Mouse (Mus musculus): ENCODE measurements around the gene Hs2st1. TPM values are rescaled to one million over a fixed set of nuclear protein-coding genes. Genes with fewer than 3 reads are reported as not detected.

Gene Hs2st1
- polyA plus RNA-seq, 1 experiment: 1.5 TPM

DNA sequence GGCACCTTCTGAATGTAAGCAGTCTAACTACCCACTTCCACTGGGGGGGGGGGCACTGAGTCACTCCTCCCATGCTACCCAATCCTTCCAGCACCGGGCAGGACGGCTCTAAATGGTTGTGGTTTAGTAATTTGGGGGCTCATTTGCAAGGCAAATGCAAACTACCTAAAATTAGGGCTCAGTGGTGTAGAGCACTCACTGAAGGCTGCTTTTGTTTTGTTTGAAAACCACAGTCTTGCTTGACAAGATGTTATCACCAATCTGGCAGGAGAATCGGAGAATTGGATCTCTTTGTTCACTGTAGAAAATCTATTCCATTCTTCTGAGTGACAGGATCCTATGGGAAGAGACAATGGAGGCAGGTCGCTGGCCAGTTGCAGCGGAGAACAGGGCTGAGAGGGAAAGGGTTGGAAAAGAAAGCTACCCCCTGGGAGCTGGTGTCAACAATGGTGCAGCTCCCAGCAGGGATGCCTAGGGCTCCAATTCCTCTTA is 158.9 kb downstream of the Hs2st1 start:
- TF ChIP-seq GATA1 (IDR thresholded peaks at IDR 0.05; ENCODE audit: borderline replicate concordance, low read length): no peak
- TF ChIP-seq FLI1 (IDR thresholded peaks at IDR 0.05; ENCODE audit: low read length): no peak
- peaks cover 11% of the 10 kb centered on the region for H3K9me3 ChIP-seq
- H3K36me3 ChIP-seq (replicated peaks; ENCODE audit: low read length): no peaks in the 10 kb centered on the region
- peaks cover 8% of the 10 kb centered on the region for H3K4me1 ChIP-seq
- no peak overlapping the region for H3K4me3 ChIP-seq (replicated peaks)
- H3K27me3 ChIP-seq (replicated peaks): peaks cover 8% of the 10 kb centered on the region

DNA sequence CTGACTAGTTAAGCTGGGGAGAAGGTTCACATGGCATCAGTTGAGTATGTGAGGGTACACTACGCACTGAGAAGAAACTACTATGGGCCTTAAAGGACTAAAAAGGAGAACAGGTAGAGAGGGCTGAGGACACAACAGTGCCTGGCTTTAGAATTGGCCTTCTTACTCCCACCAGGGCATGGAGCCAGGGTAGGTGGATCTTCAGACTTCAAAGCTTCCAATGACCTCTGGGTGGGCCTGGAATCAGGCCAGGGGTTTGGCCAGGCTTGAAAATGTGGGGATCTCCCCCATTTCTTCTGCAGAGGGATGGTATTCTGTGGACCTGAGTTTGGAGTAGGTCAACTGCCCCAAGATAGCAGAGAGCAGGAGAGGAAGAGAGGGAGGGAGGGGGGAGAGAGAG is 161.0 kb downstream of the Hs2st1 start:
- TF ChIP-seq GATA1 (IDR thresholded peaks at IDR 0.05; ENCODE audit: borderline replicate concordance, low read length): no peak
- no peak for TF ChIP-seq FLI1 (IDR thresholded peaks at IDR 0.05; ENCODE audit: low read length)
- Histone ChIP-seq H3K36me3 (replicated peaks; ENCODE audit: low read length) (no peaks in the 10 kb centered on the region), H3K9me3 (peaks cover 16% of the 10 kb centered on the region), H3K4me3 (replicated peaks) (no peak overlapping the region), H3K4me1 (peaks cover 8% of the 10 kb centered on the region), H3K27me3 (replicated peaks) (peaks cover 8% of the 10 kb centered on the region)

DNA sequence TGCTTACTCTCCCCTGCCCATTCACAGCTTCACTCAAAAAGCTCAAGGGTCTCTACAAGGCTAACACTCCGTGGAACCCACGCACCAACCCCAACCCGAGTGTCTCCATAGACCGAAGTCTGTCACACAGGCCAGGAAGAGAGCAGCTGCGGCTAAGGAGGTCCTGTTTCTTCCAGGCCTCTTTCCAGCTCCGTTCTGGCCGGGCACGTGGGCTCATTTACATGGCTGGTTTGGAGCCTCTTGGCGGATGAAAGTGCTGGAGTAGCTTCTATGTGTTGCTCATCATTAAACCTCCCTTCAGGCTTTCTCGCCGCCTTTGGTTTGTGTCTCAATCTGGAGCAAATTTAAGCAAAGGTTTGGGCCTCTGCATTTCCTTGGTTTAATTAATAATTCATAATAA is 164.7 kb downstream of the Hs2st1 start:
- no peaks in the 10 kb centered on the region for H3K36me3 ChIP-seq (replicated peaks; ENCODE audit: low read length)
- no peak overlapping the region for H3K4me3 ChIP-seq (replicated peaks)
- no peaks in the 10 kb centered on the region for H3K27me3 ChIP-seq (replicated peaks)
- TF ChIP-seq FLI1 (IDR thresholded peaks at IDR 0.05; ENCODE audit: low read length) (no peak), GATA1 (IDR thresholded peaks at IDR 0.05; ENCODE audit: borderline replicate concordance, low read length) (no peak)
- peaks cover 7% of the 10 kb centered on the region for H3K4me1 ChIP-seq
- peaks cover 21% of the 10 kb centered on the region for H3K9me3 ChIP-seq

DNA sequence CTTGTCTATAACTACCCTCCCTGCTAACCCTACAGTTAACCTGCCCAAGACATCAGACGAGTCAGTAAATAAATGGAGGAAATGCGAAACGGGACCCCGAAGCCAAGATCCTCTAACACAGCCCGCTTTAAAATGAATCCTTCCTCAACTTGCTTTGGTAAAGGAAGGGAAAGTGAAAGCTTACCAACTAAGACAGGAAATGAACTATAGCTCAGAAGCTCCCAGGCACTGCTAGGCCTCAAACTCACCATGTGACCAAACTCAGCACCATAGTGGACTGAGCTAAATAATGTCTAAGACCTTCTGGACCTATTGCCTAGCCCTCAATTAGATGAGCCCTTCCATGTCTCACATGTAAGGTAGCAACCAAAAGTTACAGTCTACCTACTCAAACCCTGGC is 168.7 kb downstream of the Hs2st1 start:
- Histone ChIP-seq H3K4me3 (replicated peaks) (no peak overlapping the region), H3K27me3 (replicated peaks) (peaks cover 9% of the 10 kb centered on the region), H3K36me3 (replicated peaks; ENCODE audit: low read length) (no peaks in the 10 kb centered on the region), H3K4me1 (peaks cover 14% of the 10 kb centered on the region), H3K9me3 (peaks cover 15% of the 10 kb centered on the region)
- TF ChIP-seq GATA1 (IDR thresholded peaks at IDR 0.05; ENCODE audit: borderline replicate concordance, low read length) (no peak), FLI1 (IDR thresholded peaks at IDR 0.05; ENCODE audit: low read length) (no peak)

DNA sequence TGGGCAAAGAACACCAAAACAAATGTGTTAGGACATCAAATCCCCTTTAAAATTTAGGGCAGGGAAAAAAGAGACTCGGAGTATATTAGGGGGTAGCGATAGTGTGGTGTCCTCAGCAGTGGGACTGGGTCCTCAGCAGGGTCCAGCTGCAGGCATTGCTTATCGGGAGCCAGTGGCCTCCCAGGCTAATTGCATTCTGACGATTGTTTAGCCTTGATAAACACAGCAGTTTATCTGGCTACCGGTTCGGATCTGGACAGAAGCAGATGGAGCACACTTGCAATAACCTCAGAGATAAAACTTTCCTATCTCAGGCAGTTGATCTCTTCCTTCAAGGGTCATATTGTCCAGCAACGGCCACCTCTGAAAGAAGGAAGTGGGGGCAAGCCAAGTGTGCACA is 169.1 kb downstream of the Hs2st1 start:
- Histone ChIP-seq H3K4me3 (replicated peaks) (no peak overlapping the region), H3K4me1 (peaks cover 14% of the 10 kb centered on the region), H3K9me3 (peaks cover 15% of the 10 kb centered on the region), H3K36me3 (replicated peaks; ENCODE audit: low read length) (no peaks in the 10 kb centered on the region), H3K27me3 (replicated peaks) (peaks cover 9% of the 10 kb centered on the region)
- TF ChIP-seq GATA1 (IDR thresholded peaks at IDR 0.05; ENCODE audit: borderline replicate concordance, low read length) (no peak), FLI1 (IDR thresholded peaks at IDR 0.05; ENCODE audit: low read length) (no peak)

DNA sequence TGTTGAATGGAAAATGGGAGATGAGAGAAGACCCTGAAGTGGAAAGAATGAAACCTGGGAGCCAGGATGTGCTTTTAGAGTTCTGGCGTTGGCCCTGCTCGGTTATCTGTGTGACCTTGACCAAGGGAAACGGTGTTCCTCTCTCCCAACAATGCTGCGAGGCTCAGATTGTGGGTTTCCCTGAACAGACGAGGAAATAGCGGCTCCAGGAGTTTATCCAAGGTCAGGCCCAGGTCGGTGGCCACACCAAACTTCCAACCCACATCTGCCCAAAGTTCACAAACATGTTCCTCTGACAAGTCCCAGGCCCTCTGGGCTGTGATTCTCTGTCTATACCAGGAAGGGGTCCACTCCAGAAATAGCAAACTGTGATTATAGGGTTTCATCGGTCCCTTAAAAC is 169.6 kb downstream of the Hs2st1 start:
- peaks cover 15% of the 10 kb centered on the region for H3K9me3 ChIP-seq
- no peak overlapping the region for H3K4me3 ChIP-seq (replicated peaks)
- peaks cover 14% of the 10 kb centered on the region for H3K4me1 ChIP-seq
- no peaks in the 10 kb centered on the region for H3K36me3 ChIP-seq (replicated peaks; ENCODE audit: low read length)
- TF ChIP-seq GATA1 (IDR thresholded peaks at IDR 0.05; ENCODE audit: borderline replicate concordance, low read length): no peak
- TF ChIP-seq FLI1 (IDR thresholded peaks at IDR 0.05; ENCODE audit: low read length): no peak
- peaks cover 9% of the 10 kb centered on the region for H3K27me3 ChIP-seq (replicated peaks)

DNA sequence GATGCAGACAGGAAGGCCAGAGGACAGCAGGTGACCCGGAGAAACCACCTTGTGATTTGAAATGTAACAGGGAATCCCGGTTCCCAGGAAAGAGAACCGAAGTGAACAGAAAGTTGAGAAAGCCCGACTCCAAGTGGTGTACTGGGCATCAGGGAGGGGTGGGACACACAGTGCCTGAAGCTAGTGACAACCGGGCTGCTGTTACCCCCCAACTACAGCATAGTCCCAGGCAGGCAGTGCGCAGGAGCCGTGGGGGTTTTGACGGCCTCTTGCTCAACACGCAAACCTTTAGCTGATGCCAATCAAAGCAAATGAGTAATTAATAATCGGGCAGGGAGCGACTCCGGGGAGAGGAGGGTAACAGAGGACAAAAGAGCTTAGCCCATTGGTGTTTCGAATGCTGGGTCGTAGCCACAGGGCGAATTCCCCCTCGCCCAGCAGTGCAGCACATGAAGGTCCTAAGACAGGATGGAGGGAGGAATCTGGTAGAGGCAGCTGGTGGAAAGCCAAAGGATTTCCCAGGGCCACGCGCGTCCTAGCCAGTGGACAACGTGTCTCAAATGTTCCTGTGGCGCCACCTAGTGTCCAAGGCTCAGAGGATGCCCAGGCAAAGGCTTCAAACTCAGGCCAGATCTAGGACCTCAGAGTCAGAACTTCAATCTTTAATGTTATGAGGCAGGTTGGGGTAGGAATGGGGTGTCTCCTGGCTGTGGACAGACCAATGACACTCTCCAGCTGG is 170.5 kb downstream of the Hs2st1 start:
- H3K36me3 ChIP-seq (replicated peaks; ENCODE audit: low read length): no peaks in the 10 kb centered on the region
- H3K4me1 ChIP-seq: peaks cover 15% of the 10 kb centered on the region
- H3K27me3 ChIP-seq (replicated peaks): peaks cover 9% of the 10 kb centered on the region
- TF ChIP-seq GATA1 (IDR thresholded peaks at IDR 0.05; ENCODE audit: borderline replicate concordance, low read length) (no peak), FLI1 (IDR thresholded peaks at IDR 0.05; ENCODE audit: low read length) (no peak)
- H3K4me3 ChIP-seq (replicated peaks): no peak overlapping the region
- peaks cover 9% of the 10 kb centered on the region; the same call in 1 of the 2 replicates for H3K9me3 ChIP-seq

DNA sequence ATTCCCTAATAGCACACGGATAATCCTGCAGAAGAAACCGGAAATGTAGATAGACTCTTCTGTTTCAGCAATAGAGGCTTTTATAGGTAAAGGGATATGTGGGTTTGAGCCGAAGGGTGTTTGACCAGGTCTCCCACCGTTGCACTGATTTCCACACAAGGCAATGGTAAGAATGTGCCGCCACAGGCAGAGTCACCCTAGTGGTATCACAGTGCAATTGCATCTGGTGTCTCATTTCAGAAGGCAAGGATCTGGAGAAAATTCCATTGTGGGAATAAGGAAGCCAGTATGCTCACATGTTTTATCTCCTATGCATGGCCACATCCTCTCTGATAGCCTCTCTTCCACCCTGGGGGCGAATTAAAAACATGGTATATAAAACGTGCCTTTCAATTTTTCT is 171.8 kb downstream of the Hs2st1 start:
- peaks cover 9% of the 10 kb centered on the region for H3K27me3 ChIP-seq (replicated peaks)
- H3K4me3 ChIP-seq (replicated peaks): no peak overlapping the region
- H3K4me1 ChIP-seq: peaks cover 18% of the 10 kb centered on the region
- H3K36me3 ChIP-seq (replicated peaks; ENCODE audit: low read length): no peaks in the 10 kb centered on the region
- H3K9me3 ChIP-seq: no peaks in the 10 kb centered on the region
- TF ChIP-seq FLI1 (IDR thresholded peaks at IDR 0.05; ENCODE audit: low read length) (no peak), GATA1 (IDR thresholded peaks at IDR 0.05; ENCODE audit: borderline replicate concordance, low read length) (no peak)

DNA sequence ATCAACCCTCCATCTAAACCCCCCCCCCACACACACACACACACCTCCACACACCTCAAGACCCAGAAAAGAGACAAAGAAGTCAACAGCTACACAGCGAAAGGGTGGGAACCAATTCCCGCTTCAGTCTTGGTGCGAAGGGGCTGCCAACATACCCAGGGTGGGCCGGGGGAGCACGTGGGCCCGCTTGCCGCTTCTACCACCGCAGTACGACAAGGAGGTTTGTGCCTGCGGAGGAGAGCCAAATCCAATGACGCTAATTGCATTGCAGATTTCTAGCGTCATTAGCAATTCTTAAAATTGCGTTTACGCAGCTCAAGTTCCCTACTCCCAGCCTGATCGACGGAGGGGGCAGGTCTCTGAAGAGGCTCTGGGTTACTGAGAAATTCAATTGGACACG is 173.5 kb downstream of the Hs2st1 start:
- Histone ChIP-seq H3K27me3 (replicated peaks) (peaks cover 9% of the 10 kb centered on the region), H3K4me1 (peaks cover 18% of the 10 kb centered on the region), H3K36me3 (replicated peaks; ENCODE audit: low read length) (no peaks in the 10 kb centered on the region), H3K9me3 (peaks cover 6% of the 10 kb centered on the region), H3K4me3 (replicated peaks) (no peak overlapping the region)
- no peak for TF ChIP-seq GATA1 (IDR thresholded peaks at IDR 0.05; ENCODE audit: borderline replicate concordance, low read length)

DNA sequence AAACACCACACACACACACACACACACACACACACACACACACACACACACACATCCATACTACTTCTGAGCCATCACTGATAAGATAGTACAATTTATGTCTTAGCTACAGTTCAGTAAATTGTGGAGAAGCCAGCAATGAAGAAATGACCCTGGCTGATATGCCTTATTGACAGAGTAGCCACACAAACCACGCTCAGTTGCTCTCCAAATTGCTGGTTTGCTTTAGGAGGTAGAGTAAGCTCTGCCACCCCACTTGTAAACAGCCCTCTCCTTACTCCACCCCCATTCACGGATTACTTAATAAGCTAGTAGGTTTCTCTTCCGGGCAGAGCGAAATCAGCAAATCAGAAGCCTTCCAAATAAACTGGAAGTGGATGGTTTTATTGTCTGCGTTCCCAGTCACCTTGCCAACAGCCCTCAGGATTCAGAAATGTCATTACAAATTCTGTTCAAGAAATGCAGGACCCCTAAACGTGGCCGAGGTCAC is 175.5 kb downstream of the Hs2st1 start:
- TF ChIP-seq GATA1 (IDR thresholded peaks at IDR 0.05; ENCODE audit: borderline replicate concordance, low read length) (no peak), FLI1 (IDR thresholded peaks at IDR 0.05; ENCODE audit: low read length) (no peak)
- no peak overlapping the region for H3K4me3 ChIP-seq (replicated peaks)
- peaks cover 9% of the 10 kb centered on the region for H3K9me3 ChIP-seq

More for the DNA sequence above, 175.5 kb downstream of the Hs2st1 start:
- peaks cover 9% of the 10 kb centered on the region for H3K27me3 ChIP-seq (replicated peaks)
- H3K36me3 ChIP-seq (replicated peaks; ENCODE audit: low read length): no peaks in the 10 kb centered on the region
- H3K4me1 ChIP-seq: peaks cover 7% of the 10 kb centered on the region
